Comparison of ENCODE assay signal across 11 mouse cellular contexts in genomic region chr3:143646836-143647235, GRCm38 (mm10).
DNase-seq lines count a peak whose midpoint lies in the region; ATAC-seq and TF ChIP-seq lines count a peak whose summit lies in the region.
"Had no signal": no experiment of that assay in that cellular context is flagged by ENCODE, and none has a peak within 500 bp of the region (broad histone marks: within the 10 kb centered on the region; RNA-seq: fewer than 3 reads in every experiment).

No protein-coding gene starts in this region.

- H3K27ac ChIP-seq in kidney, postnatal 0 days = no peak overlapping the region
- no peak overlapping the region for H3K27ac ChIP-seq in hindbrain, postnatal 0 days

- H3K9ac ChIP-seq in kidney, postnatal 0 days (ENCODE audit: low read depth, low read length) = no peak overlapping the region
- no peak overlapping the region for H3K9ac ChIP-seq in hindbrain, postnatal 0 days (replicated peaks; ENCODE audit: low read length)

- no peak overlapping the region for H3K4me3 ChIP-seq in kidney, postnatal 0 days (replicated peaks; ENCODE audit: low read depth, low read length)
- H3K4me3 ChIP-seq in hindbrain, postnatal 0 days (ENCODE audit: low read length) = no peak overlapping the region

- peak; percentile 87; the same call in 1 of the 2 replicates for ATAC-seq in kidney, postnatal 0 days (replicated peaks; ENCODE audit: low FRiP score, low read depth)
- no peak for ATAC-seq in hindbrain, postnatal 0 days

- no peaks in the 10 kb centered on the region for H3K9me3 ChIP-seq in kidney, postnatal 0 days (replicated peaks; ENCODE audit: low read length)
- H3K9me3 ChIP-seq in hindbrain, postnatal 0 days (ENCODE audit: low read length) = no peaks in the 10 kb centered on the region

- no peak for DNase-seq in kidney, postnatal 0 days (ENCODE audit: low spot score)
- DNase-seq in kidney, adult 11 months = no peak
- peak; percentile 38 for DNase-seq in induced T-regulatory cell, adult 2 months (ENCODE audit: low read depth)
- DNase-seq in naive thymus-derived CD4-positive, alpha-beta T cell, adult 2 months (ENCODE audit: low read depth) = peak; percentile 65
- peak; percentile 35 to 56 for DNase-seq in thymus, postnatal 10 days (ENCODE audit: low spot score in 2 of 2)
- DNase-seq in frontal cortex, postnatal 14 days (ENCODE audit: low spot score in 2 of 2) = no peak
- DNase-seq in hindbrain, postnatal 0 days (ENCODE audit: low spot score) = no peak
- no peak for DNase-seq in gastrocnemius, postnatal 25 days
- DNase-seq: adrenal gland, postnatal 25 days; layer of hippocampus, postnatal 36 days had no signal

- H3K36me3 ChIP-seq in kidney, postnatal 0 days (ENCODE audit: insufficient read depth, low read length) = no peaks in the 10 kb centered on the region
- no peaks in the 10 kb centered on the region for H3K36me3 ChIP-seq in hindbrain, postnatal 0 days (ENCODE audit: insufficient read depth, low read length)

- no peak overlapping the region for H3K4me2 ChIP-seq in kidney, postnatal 0 days (ENCODE audit: low read length)
- no peak overlapping the region for H3K4me2 ChIP-seq in hindbrain, postnatal 0 days (ENCODE audit: low read depth, low read length)
- H3K4me2 ChIP-seq: midbrain, embryonic 11.5 days had no signal

- no peaks in the 10 kb centered on the region for H3K4me1 ChIP-seq in kidney, postnatal 0 days (replicated peaks; ENCODE audit: insufficient read depth, low read length)
- H3K4me1 ChIP-seq in hindbrain, postnatal 0 days (ENCODE audit: insufficient read depth, low read length) = no peaks in the 10 kb centered on the region

- 30% methylated on average over 7 of the region's 7 CpGs for WGBS in kidney, postnatal 0 days
- 69% methylated on average over 7 of the region's 7 CpGs for WGBS in hindbrain, postnatal 0 days

- TF ChIP-seq CTCF in kidney, postnatal 0 days (IDR thresholded peaks at IDR 0.05; ENCODE audit: low read depth) = no peak
- no peak for TF ChIP-seq CTCF in hindbrain, postnatal 0 days (IDR thresholded peaks at IDR 0.05; ENCODE audit: low read depth)

- no peaks in the 10 kb centered on the region for H3K27me3 ChIP-seq in kidney, postnatal 0 days (ENCODE audit: insufficient read depth, low read length)
- H3K27me3 ChIP-seq in hindbrain, postnatal 0 days (ENCODE audit: insufficient read depth, low read length) = no peaks in the 10 kb centered on the region

Comparison
In these comparisons a context has a peak if more than half of its experiments do, and no peak if none do; other contexts are left out.
1. DNase-seq: peak in induced T-regulatory cell, adult 2 months (single experiment), naive thymus-derived CD4-positive, alpha-beta T cell, adult 2 months (single experiment) and thymus, postnatal 10 days (2 of 2); none in kidney, postnatal 0 days (single experiment), kidney, adult 11 months (single experiment), frontal cortex, postnatal 14 days (0 of 2), hindbrain, postnatal 0 days (single experiment) and gastrocnemius, postnatal 25 days (single experiment).